Mouse (Mus musculus) hindbrain, embryonic 12.5 days (tissue): ENCODE data around the gene Elac2. TPM values are rescaled to one million over a fixed set of nuclear protein-coding genes. Genes with fewer than 3 reads are reported as not detected.

Experiments used
- ATAC-seq: fragments of 200-750 bp; cut with Nextera tagmentation; 2 replicates; pipeline ENCODE4 v1.8.0; 2017; ENCODE audit warnings: moderate TSS enrichment; ENCODE audit not compliant: low FRiP score
- H3K27ac ChIP-seq: fragments of 300-500 bp; sonication (generic); 2 replicates; pipeline ENCODE4 v1.5.1; 2016; ENCODE audit warnings: mild to moderate bottlenecking
- H3K27me3 ChIP-seq: fragments of 300-500 bp; sonication (generic); 2 replicates; pipeline ENCODE4 v1.6.1; 2016; ENCODE audit warnings: mild to moderate bottlenecking
- H3K36me3 ChIP-seq: fragments of 300-500 bp; sonication (generic); 2 replicates; pipeline ENCODE4 v1.6.1; 2016; ENCODE audit warnings: mild to moderate bottlenecking
- H3K4me1 ChIP-seq: fragments of 300-500 bp; sonication (generic); 2 replicates; pipeline ENCODE4 v1.6.1; 2016
- H3K4me2 ChIP-seq: fragments of 300-500 bp; sonication (generic); replicated peaks from 2 replicates; pipeline ENCODE4 v1.6.1; 2016; ENCODE audit warnings: mild to moderate bottlenecking
- H3K4me3 ChIP-seq: fragments of 300-500 bp; sonication (generic); 2 replicates; pipeline ENCODE4 v1.5.1; 2016; ENCODE audit warnings: mild to moderate bottlenecking
- H3K9ac ChIP-seq: fragments of 300-500 bp; sonication (generic); 2 replicates; pipeline ENCODE4 v1.6.1; 2016; ENCODE audit warnings: mild to moderate bottlenecking, moderate library complexity
- H3K9me3 ChIP-seq: fragments of 300-500 bp; sonication (generic); replicated peaks from 2 replicates; pipeline ENCODE4 v1.6.1; 2016; ENCODE audit warnings: mild to moderate bottlenecking
- WGBS: fragments of 180-500 bp; shearing (Covaris S2); methylation state at CpG from one replicate; pipeline ENCODE4 v1.1.7; 2016; 5-methylcytosine and 5-hydroxymethylcytosine counted together
- polyA plus RNA-seq: library from polyadenylated mRNA; unstranded; fragments of >200 nt; fragmentation: Nextera tagmentation; extraction: Ambion mirVana; gene quantifications from 2 replicates; pipeline ENCODE4 v1.2.1, GENCODE M21; 2016

Elac2 gene
- polyA plus RNA-seq, 1 experiment from 2014 or later, result 34.8 TPM

DNA sequence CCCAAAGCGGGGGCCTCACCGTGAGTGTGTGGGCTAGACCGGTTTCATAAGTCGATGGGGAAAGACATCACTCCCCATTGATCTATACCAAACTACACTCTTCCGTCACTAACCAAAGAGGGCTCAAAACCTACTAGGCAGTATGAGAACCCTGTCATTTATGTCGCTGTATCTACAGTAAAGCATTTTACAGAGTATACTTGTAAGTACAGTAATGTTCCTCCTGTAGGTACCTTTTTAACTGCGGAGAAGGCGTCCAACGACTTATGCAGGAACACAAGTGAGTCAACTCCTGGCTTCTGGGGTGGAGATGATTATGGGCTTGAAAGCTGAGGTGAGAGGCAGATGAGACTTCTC lies 629 bp downstream of the Elac2 start:
- no peak overlapping the region for H3K27ac ChIP-seq
- no peaks in the 10 kb centered on the region for H3K27me3 ChIP-seq
- H3K4me2 ChIP-seq, result peak overlapping the region; percentile 92

DNA sequence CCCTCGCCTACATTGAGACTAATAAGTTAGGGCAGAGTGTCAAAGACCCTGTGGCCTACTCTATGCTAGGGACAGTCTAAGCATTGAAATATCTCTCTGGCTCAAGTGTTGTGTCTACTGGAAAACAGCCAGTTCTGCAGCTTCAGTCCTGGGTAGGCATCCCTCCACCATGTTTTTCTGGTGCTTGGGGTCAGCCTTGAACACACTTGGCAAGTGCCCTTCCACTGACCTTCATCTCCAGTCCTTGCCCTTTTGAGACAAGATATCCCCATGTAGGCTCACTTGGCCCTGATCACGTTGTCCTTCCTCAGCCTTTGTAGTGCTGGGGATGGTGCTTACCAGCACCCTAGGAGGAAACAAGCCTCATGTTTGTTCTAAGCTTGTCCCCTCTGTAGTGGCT lies 9.7 kb downstream of the Elac2 start:
- Histone ChIP-seq H3K27ac (no peak overlapping the region), H3K4me3 (no peak overlapping the region), H3K4me1 (no peaks in the 10 kb centered on the region), H3K9me3 (no peaks in the 10 kb centered on the region), H3K9ac (no peak overlapping the region), H3K36me3 (peaks cover 89% of the 10 kb centered on the region), H3K27me3 (no peaks in the 10 kb centered on the region), H3K4me2 (no peak overlapping the region)
- WGBS, result 88% methylated on average over 2 of the region's 2 CpGs
- ATAC-seq, result no peak

More for the DNA sequence above, 629 bp downstream of the Elac2 start:
- Histone ChIP-seq H3K4me3 (peak overlapping the region; percentile 85), H3K4me1 (peaks cover 13% of the 10 kb centered on the region), H3K9me3 (no peaks in the 10 kb centered on the region), H3K36me3 (peaks cover 29% of the 10 kb centered on the region), H3K9ac (peak overlapping the region; percentile 82)
- 11% methylated on average over 9 of the region's 9 CpGs for WGBS
- ATAC-seq, result no peak

DNA sequence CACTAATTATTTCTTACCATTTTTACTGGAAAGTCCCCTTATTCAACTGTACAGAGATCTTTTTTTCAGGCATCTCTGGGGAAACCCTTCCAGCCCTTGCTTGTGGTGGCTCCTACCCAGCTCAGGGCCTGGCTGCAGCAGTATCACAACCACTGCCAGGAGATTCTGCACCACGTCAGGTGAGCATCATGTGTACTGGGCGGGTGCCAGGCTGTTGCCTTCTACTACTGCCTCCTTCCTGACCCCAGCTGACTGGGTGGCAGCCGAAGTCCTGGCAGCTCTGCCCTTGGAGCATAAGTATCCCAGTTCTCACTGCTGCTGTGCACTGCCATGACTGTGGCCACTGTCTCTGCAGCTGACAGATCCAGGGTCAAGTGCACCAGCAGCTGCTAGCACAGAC lies 19.6 kb downstream of the Elac2 start:
- no peaks in the 10 kb centered on the region for H3K4me1 ChIP-seq
- 92% methylated on average over 3 of the region's 3 CpGs for WGBS
- no peak overlapping the region for H3K9ac ChIP-seq
- no peak for ATAC-seq
- no peak overlapping the region for H3K4me2 ChIP-seq
- H3K4me3 ChIP-seq, result no peak overlapping the region
- H3K36me3 ChIP-seq, result peaks cover 91% of the 10 kb centered on the region
- H3K27ac ChIP-seq, result no peak overlapping the region
- no peaks in the 10 kb centered on the region for H3K9me3 ChIP-seq
- no peaks in the 10 kb centered on the region for H3K27me3 ChIP-seq

GRCm38 (mm10) chr11:64999685-65000084 lies 20.8 kb downstream of the Elac2 start:
- no peak overlapping the region for H3K9ac ChIP-seq
- H3K27ac ChIP-seq, result no peak overlapping the region
- H3K27me3 ChIP-seq, result no peaks in the 10 kb centered on the region
- H3K4me1 ChIP-seq, result no peaks in the 10 kb centered on the region
- 91% methylated on average over 5 of the region's 5 CpGs for WGBS
- no peak overlapping the region for H3K4me2 ChIP-seq
- no peaks in the 10 kb centered on the region for H3K9me3 ChIP-seq
- H3K36me3 ChIP-seq, result peaks cover 89% of the 10 kb centered on the region
- ATAC-seq, result no peak
- no peak overlapping the region for H3K4me3 ChIP-seq

DNA sequence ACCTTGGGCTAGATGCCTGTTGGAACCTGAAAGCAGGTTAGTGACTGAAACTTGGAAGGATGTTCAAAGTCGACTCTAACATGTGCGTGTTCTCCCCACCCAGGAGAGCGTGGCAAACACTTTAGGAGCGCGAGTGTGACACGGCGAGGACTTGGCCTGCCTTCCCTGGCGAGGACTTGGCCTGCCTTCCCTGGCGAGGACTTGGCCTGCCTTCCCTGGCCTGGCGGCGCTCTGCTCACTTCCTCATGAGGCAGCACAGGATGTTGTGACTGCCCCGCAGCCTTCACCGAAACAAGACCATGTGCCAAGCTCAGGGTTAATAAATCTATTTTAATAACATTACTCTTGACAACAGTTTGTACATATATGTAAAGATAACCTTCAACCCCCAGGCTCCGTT lies 22.9 kb downstream of the Elac2 start:
- H3K4me1 ChIP-seq, result no peaks in the 10 kb centered on the region
- ATAC-seq, result no peak
- no peaks in the 10 kb centered on the region for H3K9me3 ChIP-seq
- H3K9ac ChIP-seq, result no peak overlapping the region
- no peak overlapping the region for H3K4me2 ChIP-seq
- H3K4me3 ChIP-seq, result no peak overlapping the region
- WGBS, result 91% methylated on average over 14 of the region's 14 CpGs
- H3K27ac ChIP-seq, result no peak overlapping the region
- peaks cover 76% of the 10 kb centered on the region for H3K36me3 ChIP-seq
- no peaks in the 10 kb centered on the region for H3K27me3 ChIP-seq

DNA sequence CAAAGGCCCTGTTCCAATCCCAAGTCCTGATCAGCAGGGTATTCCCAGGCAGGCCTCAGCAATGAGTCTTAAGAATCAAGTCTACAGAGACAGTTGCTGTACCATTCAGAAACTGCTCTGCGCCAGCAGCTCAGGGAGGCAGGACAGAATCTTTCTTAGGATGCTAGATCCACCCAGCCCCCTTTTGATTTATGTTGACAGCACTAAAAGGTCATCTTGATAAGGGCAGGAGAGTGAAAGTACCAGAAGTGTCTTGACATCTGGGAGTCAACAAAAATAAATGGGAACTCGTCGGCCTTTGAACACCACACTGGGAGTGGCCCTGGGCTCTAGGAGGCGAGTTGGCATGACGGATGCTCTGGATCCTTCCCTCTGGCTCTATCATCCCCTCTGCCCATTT lies 24.8 kb downstream of the Elac2 start:
- Histone ChIP-seq H3K27me3 (no peaks in the 10 kb centered on the region), H3K4me2 (no peak overlapping the region), H3K27ac (no peak overlapping the region), H3K36me3 (peaks cover 57% of the 10 kb centered on the region), H3K4me3 (no peak overlapping the region), H3K9ac (no peak overlapping the region), H3K4me1 (no peaks in the 10 kb centered on the region), H3K9me3 (no peaks in the 10 kb centered on the region)
- WGBS, result 87% methylated on average over 5 of the region's 5 CpGs
- ATAC-seq, result no peak

GRCm38 (mm10) chr11:65004836-65005235 lies 26.0 kb downstream of the Elac2 start:
- Histone ChIP-seq H3K9me3 (no peaks in the 10 kb centered on the region), H3K36me3 (peaks cover 45% of the 10 kb centered on the region), H3K4me1 (no peaks in the 10 kb centered on the region), H3K4me2 (no peak overlapping the region), H3K9ac (no peak overlapping the region), H3K4me3 (no peak overlapping the region), H3K27ac (no peak overlapping the region), H3K27me3 (no peaks in the 10 kb centered on the region)
- 92% methylated on average over 3 of the region's 3 CpGs for WGBS
- no peak for ATAC-seq

DNA sequence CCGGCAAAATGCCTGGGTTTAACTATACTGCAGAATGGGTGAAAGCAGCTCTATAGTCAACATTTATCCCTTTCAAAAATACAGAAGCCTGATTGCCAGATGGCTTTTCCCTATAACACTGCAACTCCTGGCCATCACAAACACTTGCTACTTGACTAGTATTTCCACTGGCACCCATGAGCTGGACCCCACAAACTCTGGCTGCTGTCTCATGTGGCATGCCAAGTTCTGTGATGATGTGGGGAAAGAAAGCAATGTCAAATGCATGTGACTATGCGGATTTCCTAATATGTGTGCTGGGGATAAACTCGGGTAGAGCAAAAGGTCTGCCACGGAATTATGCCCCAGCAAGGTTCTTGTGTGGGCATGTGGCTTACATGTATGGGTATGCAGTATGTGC lies 27.2 kb downstream of the Elac2 start:
- Histone ChIP-seq H3K4me2 (no peak overlapping the region), H3K4me3 (no peak overlapping the region), H3K4me1 (no peaks in the 10 kb centered on the region), H3K9ac (no peak overlapping the region), H3K36me3 (peaks cover 33% of the 10 kb centered on the region), H3K27ac (no peak overlapping the region), H3K9me3 (no peaks in the 10 kb centered on the region), H3K27me3 (no peaks in the 10 kb centered on the region)
- ATAC-seq, result no peak
- WGBS, result 94% methylated on average over 4 of the region's 4 CpGs

GRCm38 (mm10) chr11:65013906-65014305 lies 35.1 kb downstream of the Elac2 start:
- no peak overlapping the region for H3K9ac ChIP-seq
- H3K9me3 ChIP-seq, result no peaks in the 10 kb centered on the region
- no peak for ATAC-seq
- no peak overlapping the region for H3K4me2 ChIP-seq
- no peaks in the 10 kb centered on the region; the same call in 1 of the 2 replicates for H3K36me3 ChIP-seq
- no peaks in the 10 kb centered on the region for H3K27me3 ChIP-seq
- no peaks in the 10 kb centered on the region for H3K4me1 ChIP-seq
- WGBS, result 78% methylated on average over 6 of the region's 6 CpGs
- no peak overlapping the region for H3K4me3 ChIP-seq
- no peak overlapping the region for H3K27ac ChIP-seq

DNA sequence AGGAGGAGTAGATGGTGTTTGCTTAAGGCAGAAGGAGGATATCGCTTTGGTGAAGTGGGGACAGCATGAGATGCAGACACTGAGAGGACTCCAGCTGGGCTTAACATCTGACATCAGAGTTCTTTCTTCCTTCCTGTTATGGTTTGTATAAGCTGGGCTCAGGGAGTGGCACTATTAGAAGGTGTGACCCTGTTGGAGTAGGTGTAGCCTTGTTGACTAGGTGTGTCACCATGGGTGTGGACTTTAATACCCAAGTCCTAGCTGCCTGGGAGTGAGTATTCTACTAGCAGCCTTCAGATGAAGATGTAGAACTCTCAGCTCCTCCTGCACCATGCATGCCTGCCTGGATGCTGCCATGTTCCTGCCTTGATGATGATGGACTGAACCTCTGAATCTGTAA lies 37.9 kb downstream of the Elac2 start:
- WGBS, result 89% methylated on average over 1 of the region's 1 CpGs
- no peak overlapping the region for H3K4me3 ChIP-seq
- no peak for ATAC-seq

GRCm38 (mm10) chr11:65020744-65021143 lies 41.9 kb downstream of the Elac2 start:
- no peaks in the 10 kb centered on the region for H3K27me3 ChIP-seq
- H3K4me3 ChIP-seq, result no peak overlapping the region
- no peak overlapping the region for H3K9ac ChIP-seq
- H3K36me3 ChIP-seq, result peaks cover 19% of the 10 kb centered on the region; the same call in 1 of the 2 replicates
- H3K4me2 ChIP-seq, result no peak overlapping the region
- no peaks in the 10 kb centered on the region for H3K9me3 ChIP-seq
- 95% methylated on average over 4 of the region's 4 CpGs for WGBS
- no peak for ATAC-seq
- no peak overlapping the region for H3K27ac ChIP-seq
- no peaks in the 10 kb centered on the region for H3K4me1 ChIP-seq

More for the DNA sequence above, 37.9 kb downstream of the Elac2 start:
- Histone ChIP-seq H3K4me1 (no peaks in the 10 kb centered on the region), H3K9me3 (no peaks in the 10 kb centered on the region), H3K36me3 (peaks cover 7% of the 10 kb centered on the region; the same call in 1 of the 2 replicates), H3K4me2 (no peak overlapping the region), H3K27ac (no peak overlapping the region), H3K27me3 (no peaks in the 10 kb centered on the region), H3K9ac (no peak overlapping the region)

- no peaks in the 10 kb centered on the region for H3K9me3 ChIP-seq
- H3K9ac ChIP-seq, result no peak overlapping the region
- 95% methylated on average over 11 of the region's 11 CpGs for WGBS
- no peak overlapping the region for H3K4me3 ChIP-seq
- no peak overlapping the region for H3K27ac ChIP-seq
- H3K27me3 ChIP-seq, result no peaks in the 10 kb centered on the region
- peaks cover 19% of the 10 kb centered on the region; the same call in 1 of the 2 replicates for H3K36me3 ChIP-seq
- no peak for ATAC-seq
- no peak overlapping the region for H3K4me2 ChIP-seq
- no peaks in the 10 kb centered on the region for H3K4me1 ChIP-seq
Observed at GRCm38 (mm10) chr11:65022771-65023170, 43.9 kb downstream of the Elac2 start.

DNA sequence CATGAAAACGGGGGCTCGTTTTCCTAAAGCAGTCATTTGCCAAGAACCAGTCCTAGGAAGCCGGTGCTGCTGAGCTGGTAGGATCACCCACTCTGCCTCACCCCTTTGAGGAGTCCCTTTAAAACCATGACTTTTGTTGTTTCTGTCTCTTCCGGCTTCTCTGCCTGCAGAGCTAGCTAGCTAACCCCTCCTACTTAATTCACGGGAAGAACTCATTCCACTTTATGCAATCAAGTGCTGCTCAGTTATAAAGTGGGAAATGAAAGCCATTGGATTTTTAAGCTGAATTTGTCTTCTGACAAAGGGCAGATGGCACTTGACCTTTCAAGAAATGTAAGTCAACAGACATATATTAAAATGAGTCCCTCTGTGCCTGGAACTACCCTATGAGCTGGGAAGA lies 49.2 kb downstream of the Elac2 start:
- Histone ChIP-seq H3K27me3 (no peaks in the 10 kb centered on the region), H3K9me3 (no peaks in the 10 kb centered on the region), H3K4me3 (no peak overlapping the region), H3K36me3 (peaks cover 4% of the 10 kb centered on the region; the same call in 1 of the 2 replicates), H3K4me1 (no peaks in the 10 kb centered on the region), H3K27ac (no peak overlapping the region), H3K4me2 (no peak overlapping the region), H3K9ac (no peak overlapping the region)
- WGBS, result 81% methylated on average over 5 of the region's 5 CpGs
- no peak for ATAC-seq
